Mouse (Mus musculus) liver, embryonic 12.5 days (tissue): ENCODE data around the gene Bcorl1. TPM values are rescaled to one million over a fixed set of nuclear protein-coding genes. Genes with fewer than 3 reads are reported as not detected.
A peak's percentile ranks its signal among the peaks of the same experiment; 100 is the strongest.

Source experiments
- ATAC-seq: fragments of 200-750 bp; cut with Nextera tagmentation; 2 replicates; pipeline ENCODE4 v1.8.0; 2017; ENCODE audit warnings: moderate number of reproducible peaks, mild to moderate bottlenecking, moderate library complexity
- H3K27ac ChIP-seq: fragments of 300-500 bp; sonication (generic); 2 replicates; pipeline ENCODE4 v1.5.1; 2016; ENCODE audit warnings: mild to moderate bottlenecking
- H3K27me3 ChIP-seq: fragments of 300-500 bp; sonication (generic); replicated peaks from 2 replicates; pipeline ENCODE4 v1.6.1; 2016; ENCODE audit warnings: mild to moderate bottlenecking, moderate library complexity
- H3K36me3 ChIP-seq: fragments of 300-500 bp; sonication (generic); 2 replicates; pipeline ENCODE4 v1.6.1; 2016; ENCODE audit warnings: mild to moderate bottlenecking, moderate library complexity
- H3K4me1 ChIP-seq: fragments of 300-500 bp; sonication (generic); 2 replicates; pipeline ENCODE4 v1.6.1; 2016
- H3K4me2 ChIP-seq: fragments of 300-500 bp; sonication (generic); 2 replicates; pipeline ENCODE4 v1.6.1; 2016; ENCODE audit warnings: mild to moderate bottlenecking, moderate library complexity
- H3K4me3 ChIP-seq: fragments of 300-500 bp; sonication (generic); 2 replicates; pipeline ENCODE4 v1.5.1; 2016; ENCODE audit warnings: mild to moderate bottlenecking, moderate library complexity
- H3K9ac ChIP-seq: fragments of 300-500 bp; sonication (generic); 2 replicates; pipeline ENCODE4 v1.6.1; 2016; ENCODE audit warnings: mild to moderate bottlenecking, moderate library complexity
- H3K9me3 ChIP-seq: fragments of 300-500 bp; sonication (generic); replicated peaks from 2 replicates; pipeline ENCODE4 v1.6.1; 2016; ENCODE audit warnings: mild to moderate bottlenecking, moderate library complexity
- WGBS: fragments of 180-500 bp; shearing (Covaris S2); methylation state at CpG from one replicate; pipeline ENCODE4 v1.1.7; 2016; ENCODE audit not compliant: insufficient replicate concordance; 5-methylcytosine and 5-hydroxymethylcytosine counted together
- polyA plus RNA-seq: library from polyadenylated mRNA; unstranded; fragments of >200 nt; fragmentation: Nextera tagmentation; extraction: Ambion mirVana; gene quantifications from 2 replicates; pipeline ENCODE4 v1.2.1, GENCODE M21; 2016

Gene Bcorl1
- polyA plus RNA-seq, 1 experiment from 2014 or later, result 3.8 TPM

- WGBS, result 3% methylated on average over 30 of the region's 36 CpGs
- Histone ChIP-seq H3K9ac (peak overlapping the region; percentile 79), H3K27me3 (peaks cover 57% of the 10 kb centered on the region), H3K9me3 (no peaks in the 10 kb centered on the region), H3K4me3 (peak overlapping the region; percentile 69), H3K4me2 (peak overlapping the region; percentile 93), H3K36me3 (no peaks in the 10 kb centered on the region), H3K4me1 (peaks cover 22% of the 10 kb centered on the region), H3K27ac (peak overlapping the region; percentile 87)
- ATAC-seq, result peak; percentile 91
Observed at GRCm38 (mm10) chrX:48343461-48343952, 2.3 kb downstream of the Bcorl1 start.

- ATAC-seq, result no peak; the same call in 1 of the 2 replicates
- H3K27me3 ChIP-seq, result peaks cover 57% of the 10 kb centered on the region
Observed at GRCm38 (mm10) chrX:48343966-48344642, 2.9 kb downstream of the Bcorl1 start.

GRCm38 (mm10) chrX:48344643-48345384 is 3.7 kb downstream of the Bcorl1 start:
- WGBS, result 3% methylated on average over 33 of the region's 61 CpGs
- peaks cover 57% of the 10 kb centered on the region for H3K27me3 ChIP-seq
- peaks cover 22% of the 10 kb centered on the region for H3K4me1 ChIP-seq
- H3K27ac ChIP-seq, result peak overlapping the region; percentile 87; the same call in 1 of the 2 replicates
- H3K9me3 ChIP-seq, result no peaks in the 10 kb centered on the region
- peak overlapping the region; percentile 93 for H3K4me2 ChIP-seq
- no peak for ATAC-seq
- H3K4me3 ChIP-seq, result peak overlapping the region; percentile 69
- no peaks in the 10 kb centered on the region for H3K36me3 ChIP-seq
- H3K9ac ChIP-seq, result peak overlapping the region; percentile 77

More at GRCm38 (mm10) chrX:48343966-48344642, 2.9 kb downstream of the Bcorl1 start:
- Histone ChIP-seq H3K4me1 (peaks cover 22% of the 10 kb centered on the region), H3K9me3 (no peaks in the 10 kb centered on the region), H3K9ac (peak overlapping the region; percentile 77), H3K4me3 (peak overlapping the region; percentile 69), H3K4me2 (peak overlapping the region; percentile 93), H3K36me3 (no peaks in the 10 kb centered on the region), H3K27ac (peak overlapping the region; percentile 87)
- 5% methylated on average over 25 of the region's 30 CpGs for WGBS

GRCm38 (mm10) chrX:48345385-48345932 is 4.3 kb downstream of the Bcorl1 start:
- Histone ChIP-seq H3K4me2 (peak overlapping the region; percentile 93), H3K27ac (peak overlapping the region; percentile 45; the same call in 1 of the 2 replicates), H3K9ac (peak overlapping the region; percentile 77), H3K4me3 (peak overlapping the region; percentile 69), H3K27me3 (peaks cover 53% of the 10 kb centered on the region), H3K9me3 (no peaks in the 10 kb centered on the region), H3K4me1 (peaks cover 22% of the 10 kb centered on the region), H3K36me3 (no peaks in the 10 kb centered on the region)
- WGBS, result 6% methylated on average over 29 of the region's 45 CpGs
- ATAC-seq, result no peak

GRCm38 (mm10) chrX:48355346-48355745 is 14.2 kb downstream of the Bcorl1 start:
- 64% methylated on average over 6 of the region's 6 CpGs for WGBS
- Histone ChIP-seq H3K27ac (no peak overlapping the region), H3K9ac (no peak overlapping the region), H3K36me3 (0 out of 2 replicates have a peak, but pooled peaks cover 4% of the 10 kb centered on the region), H3K4me2 (no peak overlapping the region), H3K27me3 (no peaks in the 10 kb centered on the region), H3K9me3 (no peaks in the 10 kb centered on the region), H3K4me1 (peaks cover 27% of the 10 kb centered on the region), H3K4me3 (no peak overlapping the region)
- ATAC-seq, result no peak

- ATAC-seq, result no peak
- Histone ChIP-seq H3K27me3 (no peaks in the 10 kb centered on the region), H3K36me3 (peaks cover 65% of the 10 kb centered on the region), H3K27ac (no peak overlapping the region), H3K9me3 (no peaks in the 10 kb centered on the region), H3K4me1 (no peaks in the 10 kb centered on the region), H3K9ac (no peak overlapping the region), H3K4me3 (no peak overlapping the region), H3K4me2 (0 out of 2 replicates have a peak overlapping the region, but pooled peaks have one; percentile 4)
- 67% methylated on average over 15 of the region's 15 CpGs for WGBS
Observed at GRCm38 (mm10) chrX:48365836-48366577, 24.8 kb downstream of the Bcorl1 start.

- Histone ChIP-seq H3K36me3 (peaks cover 63% of the 10 kb centered on the region), H3K9ac (no peak overlapping the region), H3K4me1 (no peaks in the 10 kb centered on the region), H3K4me2 (no peak overlapping the region), H3K9me3 (no peaks in the 10 kb centered on the region), H3K27me3 (no peaks in the 10 kb centered on the region), H3K27ac (no peak overlapping the region), H3K4me3 (no peak overlapping the region)
- no peak for ATAC-seq
- WGBS, result 79% methylated on average over 9 of the region's 9 CpGs
Observed at GRCm38 (mm10) chrX:48367841-48368240, 26.7 kb downstream of the Bcorl1 start.

GRCm38 (mm10) chrX:48383643-48384042 is 42.5 kb downstream of the Bcorl1 start:
- Histone ChIP-seq H3K4me2 (no peak overlapping the region), H3K36me3 (peaks cover 85% of the 10 kb centered on the region), H3K4me3 (no peak overlapping the region), H3K27ac (no peak overlapping the region), H3K27me3 (no peaks in the 10 kb centered on the region), H3K9ac (no peak overlapping the region), H3K4me1 (no peaks in the 10 kb centered on the region), H3K9me3 (no peaks in the 10 kb centered on the region)
- no peak for ATAC-seq
- WGBS, result 40% methylated on average over 7 of the region's 7 CpGs

- Histone ChIP-seq H3K4me3 (no peak overlapping the region), H3K27ac (no peak overlapping the region), H3K9ac (no peak overlapping the region), H3K4me1 (no peaks in the 10 kb centered on the region), H3K36me3 (peaks cover 90% of the 10 kb centered on the region), H3K27me3 (no peaks in the 10 kb centered on the region), H3K9me3 (no peaks in the 10 kb centered on the region), H3K4me2 (no peak overlapping the region)
- ATAC-seq, result no peak
- 66% methylated on average over 4 of the region's 4 CpGs for WGBS
Observed at GRCm38 (mm10) chrX:48385927-48386326, 44.8 kb downstream of the Bcorl1 start.

- Histone ChIP-seq H3K4me3 (no peak overlapping the region), H3K9me3 (no peaks in the 10 kb centered on the region), H3K9ac (no peak overlapping the region), H3K27me3 (no peaks in the 10 kb centered on the region), H3K36me3 (peaks cover 95% of the 10 kb centered on the region), H3K4me1 (no peaks in the 10 kb centered on the region), H3K4me2 (no peak overlapping the region), H3K27ac (no peak overlapping the region)
- WGBS, result 69% methylated on average over 6 of the region's 6 CpGs
- no peak for ATAC-seq
Observed at GRCm38 (mm10) chrX:48389380-48389779, 48.2 kb downstream of the Bcorl1 start.

- Histone ChIP-seq H3K27ac (no peak overlapping the region), H3K9ac (no peak overlapping the region), H3K9me3 (no peaks in the 10 kb centered on the region), H3K4me1 (no peaks in the 10 kb centered on the region), H3K4me2 (no peak overlapping the region), H3K27me3 (no peaks in the 10 kb centered on the region), H3K36me3 (peaks cover 76% of the 10 kb centered on the region), H3K4me3 (no peak overlapping the region)
- 84% methylated on average over 4 of the region's 4 CpGs for WGBS
- no peak for ATAC-seq
Observed at GRCm38 (mm10) chrX:48399994-48400393, 58.8 kb downstream of the Bcorl1 start.
